Mouse (Mus musculus) G1E (cell line): ENCODE results near the gene Acer2.

Experiments
- CTCF ChIP-seq: IDR thresholded peaks from 2 replicates; pipeline ENCODE4 v1.5.1; 2012; ENCODE audit warnings: low read depth, low read length, inconsistent platforms, mixed read lengths
- GATA1 ChIP-seq: IDR thresholded peaks from 2 replicates; pipeline ENCODE4 v1.6.1; 2012; ENCODE audit warnings: borderline replicate concordance, low read length, inconsistent platforms, mixed read lengths
- GATA2 ChIP-seq: IDR thresholded peaks from 2 replicates; pipeline ENCODE4 v1.6.1; 2012; ENCODE audit warnings: low read depth, low read length, inconsistent platforms, borderline replicate concordance
- TAL1 ChIP-seq: conservative IDR thresholded peaks from 2 replicates; pipeline ENCODE4 v1.6.1; 2012; ENCODE audit warnings: low read depth, low read length, inconsistent platforms, mixed read lengths

GRCm38 (mm10) chr4:86845384-86845783 is 28.8 kb upstream of the Acer2 start:
- no peak for TF ChIP-seq CTCF
- TF ChIP-seq TAL1: no peak
- no peak for TF ChIP-seq GATA1
- TF ChIP-seq GATA2: no peak
